Mouse (Mus musculus): ENCODE data around the gene Tmem107.

- TF ChIP-seq CTCF (IDR thresholded peaks at IDR 0.05; ENCODE audit: low read depth), result peak; percentile 28; the same call in 1 of the 2 replicates
- TF ChIP-seq EP300 (IDR thresholded peaks at IDR 0.05; ENCODE audit: low read depth), result no peak
Observed at GRCm38 (mm10) chr11:69099915-69100345, 29.3 kb downstream of the Tmem107 start.

Measured in liver, embryonic 14.5 days (tissue).